Mouse (Mus musculus): Measurements from ENCODE around the gene Trmt1. TPM values are rescaled to one million over a fixed set of nuclear protein-coding genes. Genes with fewer than 3 reads are reported as not detected.

Trmt1 gene
- polyA plus RNA-seq, 1 experiment from 2014 or later = 71.2 TPM

DNA sequence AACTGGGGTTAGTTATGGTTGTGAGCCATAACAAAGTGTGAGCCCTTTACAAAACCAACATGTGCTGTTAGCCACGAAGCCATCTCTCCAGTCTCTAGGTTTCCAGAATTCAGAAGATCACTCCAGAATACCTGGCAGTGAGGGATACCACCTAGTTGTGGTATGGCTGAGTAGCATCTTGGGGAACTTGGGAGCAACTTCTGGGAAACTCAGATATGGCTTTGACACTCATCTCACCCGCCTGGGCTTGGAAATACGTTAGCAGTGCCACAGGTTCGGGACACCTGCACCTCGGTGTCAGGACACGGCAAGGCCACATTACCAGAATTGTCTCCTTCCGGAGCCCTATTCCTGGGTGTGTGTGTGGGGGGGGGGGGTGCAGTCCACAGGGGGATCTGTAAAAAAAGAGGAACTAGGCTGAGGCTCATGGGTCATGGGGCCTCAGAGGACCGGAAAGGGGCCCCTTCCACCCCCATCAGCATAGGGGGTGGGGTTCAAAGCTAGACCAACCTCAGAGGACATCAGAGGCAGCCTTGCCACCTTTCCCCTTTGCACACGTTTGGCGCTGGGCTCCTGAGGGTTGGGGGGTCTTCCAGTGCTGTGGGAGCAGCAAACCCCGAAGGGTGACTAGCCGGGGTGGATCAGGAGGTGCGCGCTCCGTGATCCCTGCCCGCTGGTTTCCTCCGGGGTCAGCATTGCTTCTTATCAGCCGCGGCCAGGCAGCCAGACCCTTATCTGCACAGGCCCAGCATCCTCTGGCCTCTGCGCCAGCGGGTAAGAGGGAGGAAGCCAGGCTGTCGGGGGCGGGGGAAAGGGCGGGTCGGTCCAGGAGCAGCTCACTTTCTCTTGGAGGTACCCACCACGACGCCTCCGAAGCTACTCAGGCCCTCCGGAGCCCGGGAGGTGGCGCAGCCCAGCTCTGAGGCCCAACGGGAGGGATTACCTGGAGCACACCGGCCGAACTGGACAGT lies 15.1 kb downstream of the Trmt1 start, which contains the start of gene Lyl1:
Gene Lyl1, plus strand, starts transcription at position 517 of the 971 bp plus-strand sequence.
- Histone ChIP-seq H3K27me3 (replicated peaks; ENCODE audit: low read depth, poor library complexity, severe bottlenecking) (peaks cover 65% of the 10 kb centered on the region), H3K4me3 (peak within 1 kb of the TSS; percentile 51), H3K27ac (replicated peaks) (peak within 1 kb of the TSS; percentile 10; the same call in 1 of the 2 replicates), H3K36me3 (replicated peaks) (peaks cover 41% of the 10 kb centered on the region), H3K9me3 (no peaks in the 10 kb centered on the region), H3K4me1 (peaks cover 35% of the 10 kb centered on the region)
- 9% methylated on average over 34 of the region's 34 CpGs for WGBS
- DNase-seq (ENCODE audit: low spot score) = peak; percentile 66

- Histone ChIP-seq H3K9me3 (no peaks in the 10 kb centered on the region), H3K27me3 (replicated peaks; ENCODE audit: low read depth, poor library complexity, severe bottlenecking) (peaks cover 78% of the 10 kb centered on the region), H3K36me3 (replicated peaks) (peaks cover 28% of the 10 kb centered on the region), H3K4me1 (peaks cover 47% of the 10 kb centered on the region), H3K27ac (replicated peaks) (peak overlapping the region; percentile 10; the same call in 1 of the 2 replicates), H3K4me3 (peak overlapping the region; percentile 51)
- no peak for DNase-seq (ENCODE audit: low spot score)
- WGBS = 80% methylated on average over 9 of the region's 9 CpGs
These were observed 16.5 kb downstream of the Trmt1 start for GRCm38 (mm10) chr8:84702561-84702960.

GRCm38 (mm10) chr8:84702963-84703465 lies 16.9 kb downstream of the Trmt1 start:
- Histone ChIP-seq H3K27me3 (replicated peaks; ENCODE audit: low read depth, poor library complexity, severe bottlenecking) (peaks cover 83% of the 10 kb centered on the region), H3K27ac (replicated peaks) (0 out of 2 replicates have a peak overlapping the region, but pooled peaks have one; percentile 10), H3K4me3 (peak overlapping the region; percentile 51), H3K36me3 (replicated peaks) (peaks cover 23% of the 10 kb centered on the region), H3K4me1 (peaks cover 52% of the 10 kb centered on the region), H3K9me3 (no peaks in the 10 kb centered on the region)
- WGBS = 77% methylated on average over 6 of the region's 6 CpGs
- no peak for DNase-seq (ENCODE audit: low spot score)

- Histone ChIP-seq H3K4me1 (peaks cover 56% of the 10 kb centered on the region), H3K9me3 (no peaks in the 10 kb centered on the region), H3K27me3 (replicated peaks; ENCODE audit: low read depth, poor library complexity, severe bottlenecking) (peaks cover 89% of the 10 kb centered on the region), H3K27ac (replicated peaks) (no peak overlapping the region), H3K4me3 (peak overlapping the region; percentile 51), H3K36me3 (replicated peaks) (peaks cover 17% of the 10 kb centered on the region)
- WGBS = 8% methylated on average over 38 of the region's 38 CpGs
- DNase-seq (ENCODE audit: low spot score) = no peak
These were observed 17.6 kb downstream of the Trmt1 start for GRCm38 (mm10) chr8:84703466-84704249.

- WGBS = under 1% methylated on average over 16 of the region's 16 CpGs
- peak; percentile 89 for DNase-seq (ENCODE audit: low spot score)
- H3K4me3 ChIP-seq = peak overlapping the region; percentile 51
These were observed 18.2 kb downstream of the Trmt1 start for GRCm38 (mm10) chr8:84704356-84704755.

GRCm38 (mm10) chr8:84704867-84705831 lies 19.0 kb downstream of the Trmt1 start:
- Histone ChIP-seq H3K27me3 (replicated peaks; ENCODE audit: low read depth, poor library complexity, severe bottlenecking) (peaks cover 98% of the 10 kb centered on the region), H3K4me1 (peaks cover 64% of the 10 kb centered on the region), H3K9me3 (no peaks in the 10 kb centered on the region), H3K27ac (replicated peaks) (peak overlapping the region; percentile 57), H3K36me3 (replicated peaks) (peaks cover 2% of the 10 kb centered on the region), H3K4me3 (peak overlapping the region; percentile 51)
- 3% methylated on average over 61 of the region's 61 CpGs for WGBS
- DNase-seq (ENCODE audit: low spot score) = peak; percentile 60

More at GRCm38 (mm10) chr8:84704356-84704755, 18.2 kb downstream of the Trmt1 start:
- peaks cover 10% of the 10 kb centered on the region for H3K36me3 ChIP-seq (replicated peaks)
- H3K9me3 ChIP-seq = no peaks in the 10 kb centered on the region
- peaks cover 63% of the 10 kb centered on the region for H3K4me1 ChIP-seq
- no peak overlapping the region for H3K27ac ChIP-seq (replicated peaks)
- peaks cover 96% of the 10 kb centered on the region for H3K27me3 ChIP-seq (replicated peaks; ENCODE audit: low read depth, poor library complexity, severe bottlenecking)

GRCm38 (mm10) chr8:84705960-84706359 lies 19.9 kb downstream of the Trmt1 start:
- under 1% methylated on average over 12 of the region's 12 CpGs for WGBS
- Histone ChIP-seq H3K9me3 (no peaks in the 10 kb centered on the region), H3K4me3 (peak overlapping the region; percentile 51; the same call in 1 of the 2 replicates), H3K27ac (replicated peaks) (no peak overlapping the region), H3K36me3 (replicated peaks) (no peaks in the 10 kb centered on the region), H3K27me3 (replicated peaks; ENCODE audit: low read depth, poor library complexity, severe bottlenecking) (peaks cover 98% of the 10 kb centered on the region), H3K4me1 (peaks cover 63% of the 10 kb centered on the region)
- no peak for DNase-seq (ENCODE audit: low spot score)

DNA sequence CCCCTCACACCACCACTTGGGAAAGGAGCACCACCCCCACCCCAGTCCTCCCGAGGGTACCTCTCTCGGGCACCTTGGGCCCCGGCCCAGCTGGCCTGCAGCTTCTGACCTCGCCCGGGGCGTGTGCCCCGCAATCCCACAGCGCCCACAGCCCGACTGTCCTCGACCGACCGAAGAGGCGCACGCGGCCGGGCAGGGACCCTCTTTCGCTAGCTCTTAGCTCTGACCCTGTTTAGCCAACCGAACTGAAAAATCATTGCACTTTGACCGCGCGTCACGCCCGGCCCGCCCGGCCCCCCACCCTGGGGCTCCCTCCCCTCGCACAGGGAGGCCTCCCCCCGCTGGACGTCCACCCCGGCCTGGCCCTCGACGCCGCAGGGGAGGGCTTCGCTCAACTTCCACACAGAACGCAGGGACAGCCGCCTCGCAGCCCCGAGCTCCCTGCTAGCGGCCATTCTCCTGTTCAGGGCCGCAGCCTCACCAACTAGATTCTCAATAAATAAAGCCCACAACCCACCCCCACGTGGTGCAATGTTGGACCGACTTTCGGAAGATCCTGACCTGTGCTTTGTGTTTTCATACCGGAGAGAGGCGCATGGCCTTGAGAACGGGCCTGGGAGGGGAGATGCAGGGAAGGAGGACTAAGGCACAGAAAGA lies 20.6 kb downstream of the Trmt1 start:
- H3K27ac ChIP-seq (replicated peaks) = peak overlapping the region; percentile 70
- peak; percentile 67 for DNase-seq (ENCODE audit: low spot score)
- H3K4me1 ChIP-seq = peaks cover 62% of the 10 kb centered on the region
- peak overlapping the region; percentile 45 for H3K4me3 ChIP-seq
- H3K9me3 ChIP-seq = no peaks in the 10 kb centered on the region
- H3K36me3 ChIP-seq (replicated peaks) = no peaks in the 10 kb centered on the region
- H3K27me3 ChIP-seq (replicated peaks; ENCODE audit: low read depth, poor library complexity, severe bottlenecking) = peaks cover 98% of the 10 kb centered on the region
- 1% methylated on average over 45 of the region's 45 CpGs for WGBS

GRCm38 (mm10) chr8:84707267-84707883 lies 21.3 kb downstream of the Trmt1 start:
- Histone ChIP-seq H3K27me3 (replicated peaks; ENCODE audit: low read depth, poor library complexity, severe bottlenecking) (peaks cover 98% of the 10 kb centered on the region), H3K4me3 (peak overlapping the region; percentile 45), H3K9me3 (no peaks in the 10 kb centered on the region), H3K4me1 (peaks cover 65% of the 10 kb centered on the region), H3K27ac (replicated peaks) (peak overlapping the region; percentile 70), H3K36me3 (replicated peaks) (no peaks in the 10 kb centered on the region)
- DNase-seq (ENCODE audit: low spot score) = peak; percentile 50
- 1% methylated on average over 22 of the region's 22 CpGs for WGBS

GRCm38 (mm10) chr8:84708071-84708541 lies 22.0 kb downstream of the Trmt1 start:
- DNase-seq (ENCODE audit: low spot score) = no peak
- H3K27ac ChIP-seq (replicated peaks) = peak overlapping the region; percentile 70
- WGBS = 2% methylated on average over 15 of the region's 15 CpGs
- peaks cover 73% of the 10 kb centered on the region for H3K4me1 ChIP-seq
- peaks cover 98% of the 10 kb centered on the region for H3K27me3 ChIP-seq (replicated peaks; ENCODE audit: low read depth, poor library complexity, severe bottlenecking)
- H3K4me3 ChIP-seq = peak overlapping the region; percentile 45
- H3K36me3 ChIP-seq (replicated peaks) = no peaks in the 10 kb centered on the region
- H3K9me3 ChIP-seq = no peaks in the 10 kb centered on the region
